Mouse (Mus musculus): ENCODE data around the gene Mfn1.

Gene Mfn1

GRCm38 (mm10) chr3:32611606-32612170 lies 82.4 kb downstream of the Mfn1 start:
- no peak for DNase-seq

- no peak for DNase-seq
These were observed 85.5 kb downstream of the Mfn1 start for GRCm38 (mm10) chr3:32614786-32615185.

GRCm38 (mm10) chr3:32615376-32615775 lies 86.1 kb downstream of the Mfn1 start:
- no peak for DNase-seq

GRCm38 (mm10) chr3:32616006-32616330 lies 86.7 kb downstream of the Mfn1 start:
- no peak for DNase-seq

GRCm38 (mm10) chr3:32616331-32617052 lies 87.2 kb downstream of the Mfn1 start, which contains the start of gene Gnb4:
Gene Gnb4 (minus strand): TSS chr3:32616585.
- no peak for DNase-seq

- no peak for DNase-seq
These were observed 87.9 kb downstream of the Mfn1 start for GRCm38 (mm10) chr3:32617053-32617642.

GRCm38 (mm10) chr3:32621658-32622057 lies 92.4 kb downstream of the Mfn1 start:
- DNase-seq, result no peak

- DNase-seq, result no peak
These were observed 92.8 kb downstream of the Mfn1 start for GRCm38 (mm10) chr3:32622106-32622505.

GRCm38 (mm10) chr3:32628141-32628540 lies 98.9 kb downstream of the Mfn1 start:
- no peak for DNase-seq
